Mouse (Mus musculus) stomach, embryonic 16.5 days (tissue): ENCODE data around the gene Jak1. TPM values are rescaled to one million over a fixed set of nuclear protein-coding genes. Genes with fewer than 3 reads are reported as not detected.

ENCODE experiments used
- ATAC-seq: fragments of 200-750 bp; cut with Nextera tagmentation; 2 replicates; pipeline ENCODE4 v1.8.0; 2017; ENCODE audit warnings: moderate number of reproducible peaks, moderate TSS enrichment; ENCODE audit not compliant: insufficient read depth, low FRiP score
- H3K27ac ChIP-seq: fragments of 300-500 bp; sonication (generic); 2 replicates; pipeline ENCODE4 v1.5.1; 2014; ENCODE audit warnings: low read length
- H3K27me3 ChIP-seq: fragments of 300-500 bp; sonication (generic); 2 replicates; pipeline ENCODE4 v1.6.1; 2014; ENCODE audit warnings: low read length, control low read depth, mixed read lengths; ENCODE audit not compliant: control insufficient read depth, insufficient read depth
- H3K36me3 ChIP-seq: fragments of 300-500 bp; sonication (generic); 2 replicates; pipeline ENCODE4 v1.6.1; 2014; ENCODE audit warnings: low read length; ENCODE audit not compliant: control insufficient read depth, insufficient read depth
- H3K4me1 ChIP-seq: fragments of 300-500 bp; sonication (generic); 2 replicates; pipeline ENCODE4 v1.6.1; 2014; ENCODE audit warnings: low read length, control low read depth, mixed read lengths; ENCODE audit not compliant: control insufficient read depth, insufficient read depth
- H3K4me2 ChIP-seq: fragments of 300-500 bp; sonication (generic); 2 replicates; pipeline ENCODE4 v1.6.1; 2014; ENCODE audit warnings: low read depth, low read length, mixed read lengths
- H3K4me3 ChIP-seq: fragments of 300-500 bp; sonication (generic); replicated peaks from 2 replicates; pipeline ENCODE4 v1.5.1; 2014; ENCODE audit warnings: mild to moderate bottlenecking, low read length
- H3K9ac ChIP-seq: fragments of 300-500 bp; sonication (generic); 2 replicates; pipeline ENCODE4 v1.6.1; 2014; ENCODE audit warnings: low read length
- H3K9me3 ChIP-seq: fragments of 300-500 bp; sonication (generic); replicated peaks from 2 replicates; pipeline ENCODE4 v1.6.1; 2016; ENCODE audit warnings: low read length, control low read depth; ENCODE audit not compliant: control insufficient read depth
- WGBS: fragments of 180-500 bp; shearing (Covaris S2); extraction: QIAGEN DNeasy Blood & Tissue Kit; methylation state at CpG from one replicate; pipeline ENCODE4 v1.1.7; 2014; 5-methylcytosine and 5-hydroxymethylcytosine counted together
- polyA plus RNA-seq: library from polyadenylated mRNA; unstranded; fragments of >200 nt; fragmentation: Nextera tagmentation; extraction: Ambion mirVana; gene quantifications from 2 replicates; pipeline ENCODE4 v1.2.1, GENCODE M21; 2015

The Jak1 gene
- polyA plus RNA-seq, 1 experiment from 2014 or later, result 91.4 TPM

DNA sequence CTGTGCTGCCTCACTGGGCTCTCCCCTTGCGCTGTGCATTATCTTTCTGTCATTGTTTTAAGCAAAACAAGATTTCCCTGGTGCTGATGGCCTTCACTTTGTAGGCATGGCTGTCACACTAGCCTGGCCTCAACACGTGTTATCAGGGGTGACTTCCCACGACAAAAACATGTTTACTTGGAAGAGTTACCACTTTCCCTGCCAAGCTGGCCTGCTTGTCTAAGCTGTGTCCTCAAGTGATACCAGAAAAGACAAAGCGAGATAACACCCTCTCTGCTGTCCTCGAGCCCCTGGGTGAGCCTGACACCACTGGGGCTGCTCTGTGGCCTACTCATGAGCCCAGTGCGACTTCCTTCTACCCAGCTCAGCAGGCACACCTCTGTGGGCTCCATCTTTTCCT lies 89.0 kb downstream of the Jak1 start:
- H3K9me3 ChIP-seq, result no peaks in the 10 kb centered on the region
- no peak overlapping the region for H3K27ac ChIP-seq
- peaks cover 20% of the 10 kb centered on the region for H3K36me3 ChIP-seq
- no peak for ATAC-seq
- 75% methylated on average over 6 of the region's 6 CpGs for WGBS
- H3K27me3 ChIP-seq, result no peaks in the 10 kb centered on the region
- no peak overlapping the region for H3K4me3 ChIP-seq
- H3K4me1 ChIP-seq, result no peaks in the 10 kb centered on the region
- H3K4me2 ChIP-seq, result no peak overlapping the region
- H3K9ac ChIP-seq, result no peak overlapping the region

DNA sequence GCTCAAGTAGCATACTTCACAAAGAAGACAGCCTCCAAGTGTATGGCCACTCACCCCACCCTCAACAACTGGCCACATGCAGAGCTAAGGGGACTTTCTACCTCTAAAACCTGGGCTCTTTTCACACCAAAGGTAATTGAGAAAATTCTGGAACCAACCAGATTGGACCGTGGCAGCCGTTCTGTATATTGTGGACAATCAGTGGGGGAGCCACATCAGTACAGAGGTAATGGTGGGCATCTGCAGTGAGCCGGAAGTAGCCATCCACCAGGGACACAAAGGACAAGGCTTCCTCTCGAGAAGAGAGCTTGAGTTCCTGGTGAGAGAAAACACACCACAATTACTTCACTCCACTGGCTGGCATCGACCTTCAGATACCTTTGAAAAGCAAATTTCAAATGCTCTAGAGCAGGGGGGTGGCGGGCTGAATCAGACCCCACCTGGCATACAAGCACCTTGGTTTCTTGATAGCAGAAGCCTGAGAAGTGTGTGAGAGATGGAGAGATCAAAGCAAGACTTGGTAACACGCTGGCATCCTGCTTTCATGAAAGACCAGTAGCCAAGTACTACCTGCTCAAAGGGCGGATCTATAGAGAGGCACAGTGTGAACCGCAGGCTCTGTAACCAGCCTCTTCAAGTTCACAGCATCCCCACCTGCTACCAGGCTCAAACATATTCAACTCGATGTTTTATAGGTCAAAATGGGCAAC lies 90.0 kb downstream of the Jak1 start:
- ATAC-seq, result no peak
- Histone ChIP-seq H3K9me3 (no peaks in the 10 kb centered on the region), H3K4me1 (no peaks in the 10 kb centered on the region), H3K4me2 (no peak overlapping the region), H3K27me3 (no peaks in the 10 kb centered on the region), H3K4me3 (no peak overlapping the region), H3K9ac (no peak overlapping the region), H3K36me3 (peaks cover 23% of the 10 kb centered on the region), H3K27ac (no peak overlapping the region)
- 82% methylated on average over 10 of the region's 10 CpGs for WGBS

DNA sequence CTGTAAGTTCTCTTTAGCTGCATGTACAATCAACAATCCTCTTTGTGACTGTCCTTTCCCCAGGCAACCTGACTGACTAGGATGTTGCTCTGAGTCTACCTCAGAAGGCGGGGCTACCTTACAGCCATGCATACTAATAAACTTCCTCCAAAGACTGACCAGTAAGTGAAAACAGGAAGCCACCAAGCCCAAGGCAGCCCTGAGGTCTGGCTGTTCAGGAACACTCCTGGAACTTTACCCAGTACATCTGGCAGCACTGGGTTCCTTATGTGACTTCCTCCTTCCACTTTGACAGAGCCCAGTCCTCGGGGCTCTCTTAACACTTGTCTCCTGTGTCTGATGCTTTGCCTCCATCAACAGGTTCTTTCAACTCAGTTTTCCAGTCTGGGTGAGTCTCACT lies 92.3 kb downstream of the Jak1 start:
- WGBS, result 74% methylated on average over 2 of the region's 2 CpGs
- H3K36me3 ChIP-seq, result peaks cover 25% of the 10 kb centered on the region
- ATAC-seq, result no peak

DNA sequence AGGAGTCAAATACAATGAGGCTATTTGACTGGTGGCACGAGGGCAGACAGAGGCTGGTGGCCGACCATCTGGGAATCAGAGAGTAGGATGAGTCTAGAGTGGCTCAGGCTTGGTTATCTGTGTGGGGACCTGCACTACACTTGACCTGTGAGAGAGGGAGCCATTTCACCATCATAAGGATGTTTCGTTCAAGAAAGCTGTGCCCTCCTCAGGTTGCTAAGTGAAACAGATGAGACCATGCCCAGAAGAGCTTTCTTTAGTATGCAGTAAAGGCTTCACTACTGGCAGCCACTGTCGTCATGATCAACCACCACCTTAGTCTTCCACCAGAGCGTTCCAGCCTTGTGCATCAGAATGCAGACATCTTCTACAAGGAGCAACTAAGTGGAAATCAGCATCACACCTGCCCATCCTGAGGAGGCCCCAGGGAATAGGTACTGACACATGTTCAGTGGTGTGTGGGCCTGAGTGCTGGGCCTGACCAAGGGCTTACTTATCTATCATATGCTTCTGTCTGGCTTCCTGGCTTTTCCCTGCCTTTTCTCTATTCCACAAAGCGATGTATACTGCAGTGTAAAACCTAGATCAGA lies 96.8 kb downstream of the Jak1 start:
- H3K27ac ChIP-seq, result no peak overlapping the region
- no peak overlapping the region for H3K4me2 ChIP-seq
- no peak for ATAC-seq
- H3K9ac ChIP-seq, result no peak overlapping the region
- WGBS, result 52% methylated on average over 6 of the region's 6 CpGs
- H3K36me3 ChIP-seq, result peaks cover 14% of the 10 kb centered on the region; the same call in 1 of the 2 replicates
- no peaks in the 10 kb centered on the region for H3K4me1 ChIP-seq
- no peaks in the 10 kb centered on the region for H3K27me3 ChIP-seq
- H3K4me3 ChIP-seq, result no peak overlapping the region
- H3K9me3 ChIP-seq, result no peaks in the 10 kb centered on the region

More for the DNA sequence above, 92.3 kb downstream of the Jak1 start:
- H3K4me1 ChIP-seq, result no peaks in the 10 kb centered on the region
- H3K4me2 ChIP-seq, result no peak overlapping the region
- H3K27ac ChIP-seq, result no peak overlapping the region
- H3K4me3 ChIP-seq, result no peak overlapping the region
- H3K9ac ChIP-seq, result no peak overlapping the region
- H3K27me3 ChIP-seq, result no peaks in the 10 kb centered on the region
- no peaks in the 10 kb centered on the region for H3K9me3 ChIP-seq

DNA sequence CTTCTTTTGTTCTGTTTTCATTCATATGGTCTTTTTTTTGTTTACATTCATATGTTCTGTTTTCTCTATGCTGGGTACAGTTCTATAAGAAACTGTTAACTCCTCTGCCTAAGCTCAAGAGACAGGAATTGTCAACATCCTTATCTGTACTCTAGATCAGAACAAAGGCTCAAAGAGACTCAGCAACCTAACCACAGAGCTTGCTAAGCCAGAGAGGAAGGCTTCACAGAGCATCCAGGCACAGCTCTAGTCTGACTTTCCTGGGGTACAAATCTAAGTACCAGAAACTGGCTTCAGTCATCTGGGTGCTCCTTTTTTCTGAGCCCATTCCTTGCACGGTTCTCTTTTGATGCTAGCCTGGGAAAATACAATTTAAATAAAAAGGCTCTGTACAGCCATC lies 97.3 kb downstream of the Jak1 start:
- H3K4me3 ChIP-seq, result no peak overlapping the region
- no peaks in the 10 kb centered on the region for H3K9me3 ChIP-seq
- WGBS, result 88% methylated on average over 1 of the region's 1 CpGs
- no peak for ATAC-seq
- H3K4me1 ChIP-seq, result no peaks in the 10 kb centered on the region
- no peak overlapping the region for H3K4me2 ChIP-seq
- H3K9ac ChIP-seq, result no peak overlapping the region
- no peak overlapping the region for H3K27ac ChIP-seq
- no peaks in the 10 kb centered on the region for H3K27me3 ChIP-seq
- peaks cover 14% of the 10 kb centered on the region; the same call in 1 of the 2 replicates for H3K36me3 ChIP-seq

DNA sequence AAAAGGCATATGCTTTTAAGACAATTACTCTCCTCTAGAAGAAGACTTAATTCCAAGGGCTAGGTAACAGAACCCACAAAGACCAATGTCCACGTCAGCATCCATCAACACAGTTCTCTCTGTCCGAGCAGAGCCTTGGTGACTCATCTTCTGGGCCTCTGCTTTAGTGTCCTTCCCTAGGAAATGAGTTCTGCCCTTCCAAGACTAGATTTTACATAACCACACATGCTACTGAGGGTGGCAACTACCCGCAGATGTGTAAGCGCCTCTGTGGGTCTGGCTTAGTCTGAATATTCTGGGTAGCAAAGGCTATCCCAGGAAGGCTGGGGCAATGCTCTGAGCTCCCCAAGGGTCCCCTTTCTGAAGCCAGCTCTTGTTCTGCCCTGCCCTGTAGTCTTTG lies 99.3 kb downstream of the Jak1 start:
- H3K9me3 ChIP-seq, result no peaks in the 10 kb centered on the region
- 80% methylated on average over 4 of the region's 4 CpGs for WGBS
- no peak overlapping the region for H3K9ac ChIP-seq
- no peak overlapping the region for H3K4me3 ChIP-seq
- H3K4me1 ChIP-seq, result no peaks in the 10 kb centered on the region
- H3K27me3 ChIP-seq, result no peaks in the 10 kb centered on the region
- peak; percentile 25; the same call in 1 of the 2 replicates for ATAC-seq
- no peak overlapping the region for H3K27ac ChIP-seq
- H3K4me2 ChIP-seq, result no peak overlapping the region
- peaks cover 10% of the 10 kb centered on the region; the same call in 1 of the 2 replicates for H3K36me3 ChIP-seq

DNA sequence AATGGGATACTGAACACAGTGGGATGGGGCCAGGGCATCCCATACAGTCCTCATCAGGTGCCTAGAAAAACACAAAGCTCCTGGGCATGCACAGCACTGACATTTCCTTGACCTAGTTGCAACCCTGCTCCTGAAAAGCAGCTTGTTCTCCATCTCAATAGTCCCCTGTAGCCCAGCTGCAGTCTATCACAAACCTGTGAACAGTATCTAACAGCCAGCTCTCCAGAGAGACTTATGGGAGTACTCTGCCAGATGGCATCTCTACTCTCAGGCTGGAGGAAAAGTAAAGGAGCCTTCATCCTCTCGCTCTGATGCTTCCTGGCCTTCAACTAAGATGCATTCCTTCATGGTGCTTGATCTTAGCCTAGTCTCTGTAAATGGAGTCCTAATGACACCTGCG lies 100.4 kb downstream of the Jak1 start:
- Histone ChIP-seq H3K4me2 (no peak overlapping the region), H3K27me3 (no peaks in the 10 kb centered on the region), H3K9ac (no peak overlapping the region), H3K4me1 (no peaks in the 10 kb centered on the region), H3K4me3 (no peak overlapping the region), H3K9me3 (no peaks in the 10 kb centered on the region), H3K27ac (no peak overlapping the region), H3K36me3 (peaks cover 8% of the 10 kb centered on the region; the same call in 1 of the 2 replicates)
- no peak for ATAC-seq
- 81% methylated on average over 2 of the region's 2 CpGs for WGBS

DNA sequence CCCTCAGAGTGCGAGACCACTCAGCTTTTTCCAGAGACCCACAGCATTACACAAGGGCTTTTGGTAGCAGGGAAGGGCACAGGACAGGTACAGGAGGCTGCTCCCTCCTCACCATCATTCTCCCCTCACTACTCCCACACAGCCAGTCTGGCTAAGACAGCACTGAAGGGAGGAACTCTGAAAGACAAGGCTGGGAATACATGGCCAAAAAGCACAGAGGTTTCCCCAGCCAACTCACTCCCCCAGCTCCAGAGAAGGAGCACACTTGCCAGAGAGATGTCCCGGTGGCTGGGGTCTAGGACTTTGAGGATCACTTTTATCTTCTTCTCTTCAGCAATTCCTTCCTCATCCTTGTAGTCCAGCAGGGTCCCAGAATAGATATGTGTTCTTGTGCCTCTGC lies 100.9 kb downstream of the Jak1 start:
- H3K27me3 ChIP-seq, result no peaks in the 10 kb centered on the region
- ATAC-seq, result no peak
- H3K9me3 ChIP-seq, result no peaks in the 10 kb centered on the region
- no peak overlapping the region for H3K4me3 ChIP-seq
- H3K4me2 ChIP-seq, result no peak overlapping the region
- 0 out of 2 replicates have a peak, but pooled peaks cover 5% of the 10 kb centered on the region for H3K36me3 ChIP-seq
- H3K27ac ChIP-seq, result no peak overlapping the region
- H3K4me1 ChIP-seq, result no peaks in the 10 kb centered on the region
- no peak overlapping the region for H3K9ac ChIP-seq
- 90% methylated on average over 2 of the region's 2 CpGs for WGBS

DNA sequence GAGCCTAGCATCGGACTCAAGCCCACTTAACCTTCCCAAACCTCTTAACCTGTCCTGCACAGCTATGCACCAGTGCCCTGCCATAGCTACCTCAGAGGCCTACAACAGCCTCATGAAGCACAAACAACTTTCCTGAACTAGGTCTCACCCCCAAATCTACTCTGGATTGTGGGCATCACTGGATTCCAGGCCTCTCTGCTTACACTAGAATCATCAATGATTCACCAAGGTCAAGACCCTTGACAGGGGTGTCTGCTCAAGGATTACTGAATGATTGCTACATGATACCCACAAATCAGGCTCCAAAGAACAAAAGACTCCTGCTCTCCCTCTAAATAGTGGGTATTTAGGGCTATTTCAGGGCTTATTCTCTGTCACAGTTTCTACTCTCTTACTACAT lies 104.3 kb downstream of the Jak1 start:
- Histone ChIP-seq H3K4me2 (no peak overlapping the region), H3K36me3 (peaks cover 9% of the 10 kb centered on the region; the same call in 1 of the 2 replicates), H3K4me3 (no peak overlapping the region), H3K9me3 (no peaks in the 10 kb centered on the region), H3K4me1 (no peaks in the 10 kb centered on the region), H3K9ac (no peak overlapping the region), H3K27me3 (no peaks in the 10 kb centered on the region), H3K27ac (no peak overlapping the region)
- WGBS, result 67% methylated on average over 1 of the region's 1 CpGs
- no peak for ATAC-seq
